Mouse (Mus musculus): ENCODE results near the gene Secisbp2l. TPM values are rescaled to one million over a fixed set of nuclear protein-coding genes. Genes with fewer than 3 reads are reported as not detected.

The Secisbp2l gene
- total and polyA plus RNA-seq, 3 experiments, result 8.7 to 15.1 (median 8.9) TPM

DNA sequence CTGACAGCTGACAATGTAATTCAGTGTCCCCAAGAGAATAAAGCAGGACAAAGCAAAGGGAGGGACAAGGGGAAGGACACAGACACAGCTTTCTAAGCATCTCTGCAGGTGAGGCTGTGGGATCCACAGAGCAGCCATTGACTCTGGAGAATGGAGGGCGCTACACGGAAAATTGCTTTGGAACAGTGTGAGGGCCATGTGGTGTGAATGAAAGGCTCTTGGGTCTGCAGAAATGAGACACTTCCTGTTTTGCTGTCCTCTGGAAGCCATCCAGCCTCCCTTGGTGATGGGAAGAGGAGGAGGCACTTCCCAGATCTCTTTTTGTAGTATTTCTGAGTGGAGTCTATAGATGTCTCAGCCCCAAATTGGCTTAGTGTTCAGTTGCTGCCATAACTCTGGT lies 86.5 kb downstream of the Secisbp2l start:
- Histone ChIP-seq H3K4me2 (ENCODE audit: insufficient read depth, low read depth, poor library complexity, severe bottlenecking) (no peak overlapping the region), H3K36me3 (replicated peaks in 1 of 2; ENCODE audit: control insufficient read depth in 1 of 2, insufficient read depth in 1 of 2, low read length in 1 of 2) (no peaks in the 10 kb centered on the region), H3K4me3 (replicated peaks in 1 of 3; ENCODE audit: low read depth in 2 of 3, low read length in 2 of 3, poor library complexity in 1 of 3) (no peak overlapping the region), H3K9ac (ENCODE audit: insufficient read depth, low read depth) (no peak overlapping the region), H3K9me3 (replicated peaks; ENCODE audit: low read length) (no peaks in the 10 kb centered on the region), H3K79me2 (replicated peaks; ENCODE audit: control insufficient read depth, extremely low read depth, insufficient read depth, poor library complexity, severe bottlenecking) (no peaks in the 10 kb centered on the region), H3K27ac (ENCODE audit: insufficient read depth, low read depth) (no peak overlapping the region), H3K27me3 (replicated peaks) (no peaks in the 10 kb centered on the region), H3K4me1 (ENCODE audit: control insufficient read depth in 1 of 2, insufficient read depth in 2 of 2) (no peaks in the 10 kb centered on the region)
- dilution Hi-C loops (cut with MboI; ENCODE audit: extremely low pct_ligation_motif_present, extremely low pct_unique_long_range_greater_than_20kb, low sequenced_read_pairs) (no loop called here), in situ Hi-C loops (cut with MboI; ENCODE audit: low pct_ligation_motif_present, low pct_unique_long_range_greater_than_20kb, low sequenced_read_pairs) (no loop called here)
- no peak for TF ChIP-seq SMC3 (IDR thresholded peaks at IDR 0.05; ENCODE audit: low read depth, low read length)
- TF ChIP-seq MXI1 (IDR thresholded peaks at IDR 0.05; ENCODE audit: low read depth, low read length), result no peak
- TF ChIP-seq UBTF (IDR thresholded peaks at IDR 0.05; ENCODE audit: low read depth, low read length), result no peak
- no peak for TF ChIP-seq MAX (IDR thresholded peaks at IDR 0.05; ENCODE audit: low read length)
- TF ChIP-seq POLR2A (IDR thresholded peaks at IDR 0.05; ENCODE audit: low read depth, low read length), result no peak
- no peak for TF ChIP-seq KAT2A (IDR thresholded peaks at IDR 0.05; ENCODE audit: insufficient replicate concordance, low read length)
- no peak for TF ChIP-seq ZNF384 (IDR thresholded peaks at IDR 0.05; ENCODE audit: low read depth, low read length)
- TF ChIP-seq HCFC1 (IDR thresholded peaks at IDR 0.05; ENCODE audit: low read depth, low read length), result no peak
- TF ChIP-seq ZMIZ1 (IDR thresholded peaks at IDR 0.05; ENCODE audit: low read depth, low read length), result no peak
- TF ChIP-seq GABPA (IDR thresholded peaks at IDR 0.05; ENCODE audit: insufficient replicate concordance, low read depth, low read length), result no peak
- TF ChIP-seq POLR2AphosphoS2 (IDR thresholded peaks at IDR 0.05; ENCODE audit: low read depth, low read length), result no peak
- TF ChIP-seq MYC (IDR thresholded peaks at IDR 0.05; ENCODE audit: low read depth, low read length), result no peak
- no peak for TF ChIP-seq TBP (conservative IDR thresholded peaks at IDR 0.05; ENCODE audit: low read depth, low read length)
- DNase-seq (ENCODE audit: extremely low read depth), result no peak

DNA sequence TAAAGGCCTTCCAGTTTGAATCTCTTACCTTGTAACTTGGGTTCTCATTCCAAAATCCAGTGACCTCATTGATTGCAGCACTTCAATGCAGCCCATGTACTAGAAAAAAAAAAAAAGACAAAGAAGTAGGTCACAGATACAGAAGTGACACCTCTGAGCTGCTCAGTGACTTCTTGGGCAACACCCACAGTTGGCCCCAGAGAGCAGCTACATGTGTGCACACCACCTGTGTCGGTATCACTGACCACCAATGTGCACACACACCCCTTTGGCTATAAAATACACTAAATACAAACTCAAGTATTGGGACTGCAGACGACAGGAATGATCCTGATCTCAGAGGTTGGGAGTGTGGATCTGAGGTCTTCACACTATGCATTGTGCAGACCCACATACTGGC lies 87.9 kb downstream of the Secisbp2l start:
- H3K4me3 ChIP-seq (replicated peaks in 1 of 3; ENCODE audit: low read depth in 2 of 3, low read length in 2 of 3, poor library complexity in 1 of 3), result no peak overlapping the region
- no peaks in the 10 kb centered on the region for H3K79me2 ChIP-seq (replicated peaks; ENCODE audit: control insufficient read depth, extremely low read depth, insufficient read depth, poor library complexity, severe bottlenecking)
- no peaks in the 10 kb centered on the region for H3K4me1 ChIP-seq (ENCODE audit: control insufficient read depth in 1 of 2, insufficient read depth in 2 of 2)
- no peak overlapping the region for H3K4me2 ChIP-seq (ENCODE audit: insufficient read depth, low read depth, poor library complexity, severe bottlenecking)
- H3K36me3 ChIP-seq (replicated peaks in 1 of 2; ENCODE audit: control insufficient read depth in 1 of 2, insufficient read depth in 1 of 2, low read length in 1 of 2), result no peaks in the 10 kb centered on the region
- no peak for DNase-seq (ENCODE audit: extremely low read depth)
- H3K27me3 ChIP-seq (replicated peaks), result no peaks in the 10 kb centered on the region
- no peak for TF ChIP-seq SMC3 (IDR thresholded peaks at IDR 0.05; ENCODE audit: low read depth, low read length)
- no peak for TF ChIP-seq BHLHE40 (IDR thresholded peaks at IDR 0.05; ENCODE audit: low read depth, low read length)
- no peak for TF ChIP-seq ZC3H11A (IDR thresholded peaks at IDR 0.05; ENCODE audit: low read depth, low read length)
- TF ChIP-seq EP300 (IDR thresholded peaks at IDR 0.05; ENCODE audit: low read length), result no peak
- TF ChIP-seq MYC (IDR thresholded peaks at IDR 0.05; ENCODE audit: low read depth, low read length), result no peak
- TF ChIP-seq ETS1 (conservative IDR thresholded peaks at IDR 0.05; ENCODE audit: low read depth, low read length), result no peak
- TF ChIP-seq POLR2A (IDR thresholded peaks at IDR 0.05; ENCODE audit: low read depth, low read length), result no peak
- TF ChIP-seq MAX (IDR thresholded peaks at IDR 0.05; ENCODE audit: low read length), result no peak
- TF ChIP-seq USF1 (IDR thresholded peaks at IDR 0.05; ENCODE audit: low read depth, low read length), result no peak
- TF ChIP-seq NELFE (IDR thresholded peaks at IDR 0.05; ENCODE audit: low read depth, low read length), result no peak
- TF ChIP-seq IRF4 (IDR thresholded peaks at IDR 0.05; ENCODE audit: low read depth, low read length), result no peak
- no peak for TF ChIP-seq ELF1 (IDR thresholded peaks at IDR 0.05; ENCODE audit: low read depth, low read length)
- TF ChIP-seq PAX5 (IDR thresholded peaks at IDR 0.05; ENCODE audit: low read length), result no peak
- no peak for TF ChIP-seq ZMIZ1 (IDR thresholded peaks at IDR 0.05; ENCODE audit: low read depth, low read length)
- TF ChIP-seq NRF1 (IDR thresholded peaks at IDR 0.05; ENCODE audit: low read depth, low read length), result no peak
- no peak for TF ChIP-seq MAZ (IDR thresholded peaks at IDR 0.05; ENCODE audit: low read depth, low read length)
- TF ChIP-seq UBTF (IDR thresholded peaks at IDR 0.05; ENCODE audit: low read depth, low read length), result no peak
- H3K9me3 ChIP-seq (replicated peaks; ENCODE audit: low read length), result no peaks in the 10 kb centered on the region
- H3K27ac ChIP-seq (ENCODE audit: insufficient read depth, low read depth), result no peak overlapping the region
- in situ Hi-C loops (cut with MboI; ENCODE audit: low pct_ligation_motif_present, low pct_unique_long_range_greater_than_20kb, low sequenced_read_pairs) (no loop called here), dilution Hi-C loops (cut with MboI; ENCODE audit: extremely low pct_ligation_motif_present, extremely low pct_unique_long_range_greater_than_20kb, low sequenced_read_pairs) (no loop called here)
- no peak overlapping the region for H3K9ac ChIP-seq (ENCODE audit: insufficient read depth, low read depth)

All from CH12.LX (cell line).